Mouse (Mus musculus) liver, adult 2 months (tissue): ENCODE measurements around the gene Ccdc162. TPM values are rescaled to one million over a fixed set of nuclear protein-coding genes. Genes with fewer than 3 reads are reported as not detected.

Experiments used
- DNase-seq: peaks from one replicate; pipeline ENCODE4 v3.0.0-alpha.2; 2011; ENCODE audit warnings: low read depth, low spot score; ENCODE audit errors: extremely low read depth
- H3K27ac ChIP-seq: fragments of 200-500 bp; replicated peaks from 2 replicates; pipeline ENCODE4 v1.5.1; 2012; ENCODE audit warnings: low read depth, mild to moderate bottlenecking, control low read depth, inconsistent platforms, low read length; ENCODE audit not compliant: insufficient read depth
- H3K27me3 ChIP-seq: fragments of 200-500 bp; 2 replicates; pipeline ENCODE4 v1.6.1; 2012; ENCODE audit warnings: mild to moderate bottlenecking, moderate library complexity, low read length, inconsistent platforms; ENCODE audit not compliant: control insufficient read depth, insufficient read depth
- H3K36me3 ChIP-seq: fragments of 200-500 bp; 2 replicates; pipeline ENCODE4 v1.6.1; 2012; ENCODE audit warnings: low read length, inconsistent platforms; ENCODE audit not compliant: control insufficient read depth, insufficient read depth
- H3K4me1 ChIP-seq: fragments of 200-500 bp; 2 replicates; pipeline ENCODE4 v1.6.1; 2011; ENCODE audit warnings: low read length; ENCODE audit not compliant: control insufficient read depth, insufficient read depth
- H3K4me3 ChIP-seq: fragments of 200-500 bp; 2 replicates; pipeline ENCODE4 v1.5.1; 2011; ENCODE audit warnings: low read depth, mild to moderate bottlenecking, control low read depth, low read length, moderate library complexity; ENCODE audit not compliant: insufficient read depth
- H3K79me2 ChIP-seq: fragments of 200-500 bp; 2 replicates; pipeline ENCODE4 v1.6.1; 2012; ENCODE audit warnings: inconsistent platforms, mild to moderate bottlenecking, low read length, moderate library complexity; ENCODE audit not compliant: control insufficient read depth, insufficient read depth
- H3K9ac ChIP-seq: fragments of 200-500 bp; 2 replicates; pipeline ENCODE4 v1.6.1; 2012; ENCODE audit warnings: low read depth, mild to moderate bottlenecking, control low read depth, inconsistent platforms, low read length
- CTCF ChIP-seq: fragments of 200-500 bp; IDR thresholded peaks from 2 replicates; pipeline ENCODE4 v1.5.1; 2011; ENCODE audit warnings: low read depth, low read length, control low read depth
- POLR2A ChIP-seq: fragments of 200-500 bp; IDR thresholded peaks from 2 replicates; pipeline ENCODE4 v1.6.1; 2011; ENCODE audit warnings: low read length, control low read depth; ENCODE audit not compliant: insufficient read depth; ENCODE audit errors: extremely low read depth
- WGBS: fragments of 180-500 bp; shearing (Covaris S2); methylation state at CpG from one replicate; pipeline ENCODE4 v1.1.7; 2018; 5-methylcytosine and 5-hydroxymethylcytosine counted together
- polyA plus RNA-seq: library from polyadenylated mRNA; depleted of rRNA; stranded (reverse); fragments of >200 nt; gene quantifications from 2 replicates; pipeline ENCODE4 v1.2.3, GENCODE M21; 2012; rRNA removed
- total RNA-seq: library from RNA; depleted of rRNA; stranded (reverse); fragments of >200 nt; gene quantifications from 2 replicates; pipeline ENCODE4 v1.2.3, GENCODE M21; 2014; rRNA removed

The Ccdc162 gene
- total RNA-seq (7.9 and 10.3 TPM in 2 replicates), polyA plus RNA-seq (6.0 and 7.1 TPM in 2 replicates)

- no peaks in the 10 kb centered on the region for H3K27me3 ChIP-seq
- no peak within 1 kb of the TSS for H3K9ac ChIP-seq
- peak; percentile 10 for DNase-seq
- no peaks in the 10 kb centered on the region; the same call in 1 of the 2 replicates for H3K4me1 ChIP-seq
- 57% methylated on average over 15 of the region's 15 CpGs for WGBS
- H3K36me3 ChIP-seq, result no peaks in the 10 kb centered on the region
- H3K27ac ChIP-seq, result no peak within 1 kb of the TSS
- no peak within 1 kb of the TSS for H3K4me3 ChIP-seq
- H3K79me2 ChIP-seq, result no peaks in the 10 kb centered on the region
- TF ChIP-seq POLR2A (no peak), CTCF (no peak)
These were observed at the start of gene Ccdc162 for GRCm38 (mm10) chr10:41716029-41716897. Gene Ccdc162 (minus strand): TSS chr10:41716634.

- Histone ChIP-seq H3K27me3 (no peaks in the 10 kb centered on the region), H3K36me3 (no peaks in the 10 kb centered on the region), H3K4me3 (no peak overlapping the region), H3K27ac (no peak overlapping the region), H3K9ac (no peak overlapping the region), H3K4me1 (no peaks in the 10 kb centered on the region), H3K79me2 (no peaks in the 10 kb centered on the region)
- 95% methylated on average over 4 of the region's 4 CpGs for WGBS
- TF ChIP-seq POLR2A, result no peak
- no peak for TF ChIP-seq CTCF
- no peak for DNase-seq
These were observed 49.2 kb upstream of the Ccdc162 start for GRCm38 (mm10) chr10:41765586-41765985.

GRCm38 (mm10) chr10:41763741-41764385 lies 47.4 kb upstream of the Ccdc162 start:
- DNase-seq, result peak; percentile 12
- Histone ChIP-seq H3K4me1 (no peaks in the 10 kb centered on the region), H3K9ac (no peak overlapping the region), H3K79me2 (no peaks in the 10 kb centered on the region), H3K27me3 (no peaks in the 10 kb centered on the region), H3K4me3 (no peak overlapping the region), H3K36me3 (no peaks in the 10 kb centered on the region), H3K27ac (no peak overlapping the region)
- TF ChIP-seq CTCF (no peak), POLR2A (no peak)
- 92% methylated on average over 3 of the region's 3 CpGs for WGBS

GRCm38 (mm10) chr10:41760866-41761265 lies 44.4 kb upstream of the Ccdc162 start:
- no peak for TF ChIP-seq POLR2A
- no peak for TF ChIP-seq CTCF
- H3K79me2 ChIP-seq, result no peaks in the 10 kb centered on the region
- H3K36me3 ChIP-seq, result no peaks in the 10 kb centered on the region
- no peak for DNase-seq
- no peak overlapping the region for H3K27ac ChIP-seq
- 90% methylated on average over 3 of the region's 3 CpGs for whole genome bisulfite sequencing
- H3K27me3 ChIP-seq, result no peaks in the 10 kb centered on the region
- H3K4me3 ChIP-seq, result no peak overlapping the region
- H3K4me1 ChIP-seq, result no peaks in the 10 kb centered on the region
- no peak overlapping the region for H3K9ac ChIP-seq

- no peak for TF ChIP-seq CTCF
- TF ChIP-seq POLR2A, result no peak
- H3K27ac ChIP-seq, result no peak overlapping the region
- H3K4me1 ChIP-seq, result no peaks in the 10 kb centered on the region
- DNase-seq, result no peak
- H3K27me3 ChIP-seq, result no peaks in the 10 kb centered on the region
- no peak overlapping the region for H3K4me3 ChIP-seq
- no peak overlapping the region for H3K9ac ChIP-seq
- no peaks in the 10 kb centered on the region for H3K79me2 ChIP-seq
- no peaks in the 10 kb centered on the region for H3K36me3 ChIP-seq
These were observed 41.6 kb upstream of the Ccdc162 start for GRCm38 (mm10) chr10:41758041-41758440.

- WGBS, result 93% methylated on average over 5 of the region's 5 CpGs
- no peaks in the 10 kb centered on the region for H3K27me3 ChIP-seq
- H3K4me3 ChIP-seq, result no peak overlapping the region
- H3K27ac ChIP-seq, result no peak overlapping the region
- H3K9ac ChIP-seq, result no peak overlapping the region
- no peaks in the 10 kb centered on the region for H3K36me3 ChIP-seq
- H3K79me2 ChIP-seq, result no peaks in the 10 kb centered on the region
- DNase-seq, result no peak
- no peaks in the 10 kb centered on the region for H3K4me1 ChIP-seq
- TF ChIP-seq POLR2A (no peak), CTCF (no peak)
These were observed 40.8 kb upstream of the Ccdc162 start for GRCm38 (mm10) chr10:41757226-41757625.
